Mouse (Mus musculus) embryonic facial prominence, embryonic 11.5 days (tissue): Measurements from ENCODE around the gene Cgnl1. TPM values are rescaled to one million over a fixed set of nuclear protein-coding genes. Genes with fewer than 3 reads are reported as not detected.
"Not testable (repeated sequence)": the region's sequence is repeated elsewhere in the genome, so short reads cannot be mapped to it uniquely, and the experiment has no call there.

Experiments used
- ATAC-seq: fragments of 200-750 bp; cut with Nextera tagmentation; replicated peaks from 2 replicates; pipeline ENCODE4 v1.8.0; 2017; ENCODE audit warnings: low read depth; ENCODE audit not compliant: insufficient number of reproducible peaks, low FRiP score, low TSS enrichment
- DNase-seq: peaks from one replicate; pipeline ENCODE4 v3.0.0-alpha.2; 2015; ENCODE audit warnings: low spot score
- H3K27ac ChIP-seq: fragments of 300-500 bp; sonication (generic); replicated peaks from 2 replicates; pipeline ENCODE4 v1.5.1; 2014; ENCODE audit warnings: mild to moderate bottlenecking, low read depth, low read length, control low read depth
- H3K27me3 ChIP-seq: fragments of 300-500 bp; sonication (generic); 2 replicates; pipeline ENCODE4 v1.6.1; 2014; ENCODE audit warnings: mild to moderate bottlenecking, low read length, moderate library complexity, mixed read lengths; ENCODE audit not compliant: control insufficient read depth, insufficient read depth
- H3K36me3 ChIP-seq: fragments of 300-500 bp; sonication (generic); replicated peaks from 2 replicates; pipeline ENCODE4 v1.6.1; 2014; ENCODE audit warnings: low read depth, mild to moderate bottlenecking, low read length, moderate library complexity, mixed read lengths; ENCODE audit not compliant: control insufficient read depth, insufficient read depth
- H3K4me1 ChIP-seq: fragments of 300-500 bp; sonication (generic); 2 replicates; pipeline ENCODE4 v1.6.1; 2014; ENCODE audit warnings: low read length, mixed read lengths; ENCODE audit not compliant: control insufficient read depth, insufficient read depth
- H3K4me2 ChIP-seq: fragments of 300-500 bp; sonication (generic); 2 replicates; pipeline ENCODE4 v1.6.1; 2014; ENCODE audit warnings: low read depth, mild to moderate bottlenecking, control low read depth, low read length, moderate library complexity
- H3K4me3 ChIP-seq: fragments of 300-500 bp; sonication (generic); 2 replicates; pipeline ENCODE4 v1.5.1; 2014; ENCODE audit warnings: low read depth, low read length, control low read depth
- H3K9ac ChIP-seq: fragments of 300-500 bp; sonication (generic); replicated peaks from 2 replicates; pipeline ENCODE4 v1.6.1; 2014; ENCODE audit warnings: mild to moderate bottlenecking, control low read depth, low read length
- H3K9me3 ChIP-seq: fragments of 300-500 bp; sonication (generic); replicated peaks from 2 replicates; pipeline ENCODE4 v1.6.1; 2016; ENCODE audit warnings: mild to moderate bottlenecking, low read length, inconsistent platforms, mixed read lengths; ENCODE audit not compliant: control insufficient read depth
- WGBS: fragments of 180-500 bp; shearing (Covaris S2); extraction: QIAGEN DNeasy Blood & Tissue Kit; methylation state at CpG from one replicate; pipeline ENCODE4 v1.1.7; 2014; 5-methylcytosine and 5-hydroxymethylcytosine counted together
- polyA plus RNA-seq: library from polyadenylated mRNA; unstranded; fragments of >200 nt; fragmentation: Nextera tagmentation; extraction: Ambion mirVana; gene quantifications from 2 replicates; pipeline ENCODE4 v1.2.1, GENCODE M21; 2014

The Cgnl1 gene
- polyA plus RNA-seq, 1 experiment from 2014 or later, result 5.4 TPM

DNA sequence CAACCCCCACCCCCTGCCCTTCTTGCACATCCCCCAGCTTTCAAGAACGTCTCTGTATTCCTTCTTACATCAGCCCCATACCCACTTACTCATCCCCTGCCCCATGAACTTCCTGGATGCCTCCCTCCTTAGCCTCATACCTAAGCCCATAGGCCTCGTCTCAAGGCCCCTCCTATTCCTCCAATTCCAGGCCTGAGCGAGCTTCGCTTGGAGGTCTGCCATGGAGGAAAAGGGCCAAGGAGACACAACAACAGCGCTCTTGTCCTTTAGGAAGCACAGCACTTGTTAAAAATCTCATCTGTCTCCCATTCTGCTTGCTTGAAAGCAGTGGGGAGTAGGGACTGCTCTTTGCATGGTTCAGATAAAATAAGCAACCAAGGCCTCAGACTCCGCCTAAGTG is 143.1 kb downstream of the Cgnl1 start:
- Histone ChIP-seq H3K9me3 (no peaks in the 10 kb centered on the region), H3K27ac (no peak overlapping the region), H3K4me2 (no peak overlapping the region), H3K4me3 (no peak overlapping the region), H3K27me3 (no peaks in the 10 kb centered on the region), H3K9ac (no peak overlapping the region), H3K4me1 (no peaks in the 10 kb centered on the region), H3K36me3 (no peaks in the 10 kb centered on the region)
- ATAC-seq, result no peak
- no peak for DNase-seq
- WGBS, result 80% methylated on average over 6 of the region's 6 CpGs

DNA sequence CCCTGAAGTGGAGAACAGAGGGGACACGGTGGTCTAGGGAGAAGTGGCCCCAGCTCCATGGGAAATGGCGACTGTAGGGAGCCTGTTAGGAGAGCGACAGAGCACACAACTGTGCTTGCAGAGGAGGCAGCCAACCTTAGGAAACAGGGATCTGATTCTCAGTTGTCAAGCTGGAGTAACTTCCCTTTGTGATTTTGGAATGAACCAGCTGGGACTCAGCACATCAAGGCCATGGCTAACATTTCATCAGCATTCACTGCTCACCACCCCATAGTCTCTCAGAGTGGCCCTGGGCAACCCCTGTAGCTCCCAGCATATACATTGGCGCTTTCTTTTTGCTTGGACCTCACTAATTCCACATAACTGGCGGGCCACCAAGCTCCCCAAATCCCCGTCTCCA is 145.4 kb downstream of the Cgnl1 start:
- no peak overlapping the region for H3K27ac ChIP-seq
- no peak for ATAC-seq

DNA sequence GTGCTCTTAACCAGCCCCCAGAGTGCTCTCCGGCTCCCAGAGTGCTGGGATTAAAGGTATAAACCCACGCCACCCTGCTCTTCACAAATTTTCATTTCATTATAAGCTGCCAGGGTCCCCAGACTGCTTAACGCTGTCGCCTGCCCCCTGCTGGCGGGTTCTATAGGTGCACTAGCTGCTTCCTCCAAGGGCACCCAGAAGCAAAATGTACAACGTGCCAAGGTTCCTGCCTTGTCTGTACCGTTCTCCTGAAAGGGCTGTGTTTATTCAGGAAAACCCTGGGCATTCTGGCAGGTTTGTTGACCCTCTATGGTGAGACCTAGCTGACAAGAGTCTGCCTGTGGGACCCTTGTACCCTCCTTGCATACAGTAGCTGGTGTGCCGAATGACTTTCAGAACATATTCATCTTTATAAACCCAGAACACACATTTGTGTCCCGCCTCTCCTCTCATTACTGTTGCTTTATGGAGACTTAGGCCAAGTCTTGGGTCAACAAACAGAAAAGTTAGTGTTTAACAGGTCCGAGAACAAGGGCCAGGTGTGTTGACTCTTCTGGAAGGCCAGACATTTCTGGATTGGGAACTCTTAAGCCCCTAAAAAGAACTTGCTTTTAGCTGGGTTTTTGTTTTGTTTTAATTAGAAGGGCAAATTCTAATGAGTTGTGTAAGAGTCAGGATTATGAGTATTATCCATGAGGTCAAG is 146.5 kb downstream of the Cgnl1 start:
- H3K9me3 ChIP-seq, result no peaks in the 10 kb centered on the region
- H3K36me3 ChIP-seq, result no peaks in the 10 kb centered on the region
- peak; percentile 69 for DNase-seq
- H3K4me1 ChIP-seq, result no peaks in the 10 kb centered on the region
- no peak overlapping the region for H3K9ac ChIP-seq
- H3K4me2 ChIP-seq, result no peak overlapping the region
- no peak overlapping the region for H3K4me3 ChIP-seq
- H3K27ac ChIP-seq, result no peak overlapping the region
- WGBS, result 34% methylated on average over 10 of the region's 10 CpGs
- ATAC-seq, result no peak
- H3K27me3 ChIP-seq, result no peaks in the 10 kb centered on the region

More for the DNA sequence above, 145.4 kb downstream of the Cgnl1 start:
- H3K9me3 ChIP-seq, result no peaks in the 10 kb centered on the region
- no peak overlapping the region for H3K9ac ChIP-seq
- no peak for DNase-seq
- H3K4me1 ChIP-seq, result no peaks in the 10 kb centered on the region
- no peak overlapping the region for H3K4me2 ChIP-seq
- no peaks in the 10 kb centered on the region for H3K36me3 ChIP-seq
- H3K27me3 ChIP-seq, result no peaks in the 10 kb centered on the region
- WGBS, result 85% methylated on average over 6 of the region's 6 CpGs
- no peak overlapping the region for H3K4me3 ChIP-seq

DNA sequence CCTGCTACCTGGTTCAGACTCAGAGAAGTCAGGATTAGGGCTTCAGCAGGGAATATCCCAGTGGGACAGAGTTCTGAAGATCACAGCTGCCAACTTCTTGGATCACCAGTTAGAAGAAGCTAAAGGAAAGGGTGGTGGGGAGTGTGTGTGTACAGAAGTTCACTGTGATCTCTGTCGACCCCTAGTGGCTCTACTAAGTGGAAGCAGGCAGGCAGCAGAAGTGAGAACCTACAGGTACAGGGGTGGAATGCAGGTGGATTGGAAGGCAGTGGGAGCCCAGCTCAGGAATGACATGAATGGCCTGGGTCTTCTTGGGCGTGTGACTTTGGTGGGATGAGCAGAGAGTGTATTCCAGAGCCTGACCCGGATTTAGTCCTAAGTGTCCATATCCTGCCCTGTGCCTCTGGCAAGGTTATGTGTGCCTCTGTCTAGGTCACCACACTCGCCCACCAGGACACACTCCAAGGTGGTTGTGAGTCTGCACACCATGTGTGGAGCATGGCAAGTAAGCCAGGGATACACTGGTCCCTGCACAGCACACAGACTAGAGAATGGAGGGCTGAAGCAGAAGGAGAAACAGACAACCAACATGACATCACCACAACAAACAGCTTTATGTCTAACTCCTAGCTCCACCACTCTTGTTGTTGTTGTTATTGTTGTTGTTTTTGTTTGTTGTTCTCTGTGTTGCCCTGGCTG is 147.4 kb downstream of the Cgnl1 start:
- H3K9me3 ChIP-seq, result no peaks in the 10 kb centered on the region
- ATAC-seq (peak; percentile 52; the same call in 1 of the 2 replicates), DNase-seq (peak; percentile 75)
- H3K27ac ChIP-seq, result no peak overlapping the region
- no peak overlapping the region for H3K9ac ChIP-seq
- no peak overlapping the region for H3K4me2 ChIP-seq
- no peaks in the 10 kb centered on the region for H3K36me3 ChIP-seq
- no peak overlapping the region for H3K4me3 ChIP-seq
- WGBS, result 30% methylated on average over 4 of the region's 4 CpGs
- H3K4me1 ChIP-seq, result no peaks in the 10 kb centered on the region
- no peaks in the 10 kb centered on the region for H3K27me3 ChIP-seq

DNA sequence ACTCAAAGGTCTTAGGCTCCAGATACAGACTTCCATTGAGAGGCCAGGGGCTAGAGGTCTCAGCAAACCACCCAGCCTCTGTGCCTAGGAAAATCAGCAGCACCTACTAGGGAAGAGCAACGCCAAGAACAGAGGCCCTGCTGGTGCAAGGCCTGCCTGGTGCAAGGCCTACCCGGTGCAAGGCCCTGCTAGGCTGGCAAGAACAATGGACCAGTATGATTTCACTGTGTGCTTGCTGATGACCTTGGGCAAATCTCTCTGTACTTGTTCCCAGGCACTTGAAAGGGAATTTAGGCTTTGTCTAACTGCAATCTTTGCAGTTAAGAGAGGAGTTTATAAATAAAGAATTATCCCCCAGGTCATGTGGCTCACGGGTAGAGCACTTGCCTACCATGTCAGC is 148.8 kb downstream of the Cgnl1 start:
- ATAC-seq (no peak), DNase-seq (no peak)
- no peak overlapping the region for H3K9ac ChIP-seq
- H3K27ac ChIP-seq, result no peak overlapping the region
- H3K36me3 ChIP-seq, result no peaks in the 10 kb centered on the region
- H3K4me2 ChIP-seq, result no peak overlapping the region
- 77% methylated on average over 3 of the region's 3 CpGs for WGBS
- H3K4me1 ChIP-seq, result no peaks in the 10 kb centered on the region
- H3K9me3 ChIP-seq, result no peaks in the 10 kb centered on the region
- no peaks in the 10 kb centered on the region for H3K27me3 ChIP-seq
- H3K4me3 ChIP-seq, result no peak overlapping the region

DNA sequence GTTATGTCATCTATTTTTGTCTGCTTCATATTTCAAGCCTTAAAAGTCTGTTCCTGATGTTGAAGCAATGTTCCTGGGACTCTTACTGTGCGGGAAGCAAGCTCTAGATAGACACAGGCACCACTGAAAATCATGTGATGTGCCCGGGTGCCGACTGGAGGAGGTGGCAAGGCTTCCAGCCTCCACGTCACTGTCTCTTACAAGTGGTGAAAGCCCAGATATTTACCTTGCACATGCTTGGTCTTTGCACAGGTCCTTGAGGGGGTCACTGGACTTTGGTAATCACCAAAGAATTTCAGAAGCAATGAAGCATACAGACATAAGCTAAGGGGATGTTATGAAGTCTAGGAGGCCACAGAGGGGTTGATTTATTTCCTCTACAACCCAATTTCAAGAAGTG is 149.4 kb downstream of the Cgnl1 start:
- Histone ChIP-seq H3K4me1 (no peaks in the 10 kb centered on the region), H3K27ac (no peak overlapping the region), H3K4me2 (no peak overlapping the region), H3K9ac (no peak overlapping the region), H3K4me3 (no peak overlapping the region), H3K27me3 (no peaks in the 10 kb centered on the region), H3K9me3 (no peaks in the 10 kb centered on the region), H3K36me3 (no peaks in the 10 kb centered on the region)
- ATAC-seq, result no peak
- no peak for DNase-seq
- WGBS, result 88% methylated on average over 4 of the region's 4 CpGs

DNA sequence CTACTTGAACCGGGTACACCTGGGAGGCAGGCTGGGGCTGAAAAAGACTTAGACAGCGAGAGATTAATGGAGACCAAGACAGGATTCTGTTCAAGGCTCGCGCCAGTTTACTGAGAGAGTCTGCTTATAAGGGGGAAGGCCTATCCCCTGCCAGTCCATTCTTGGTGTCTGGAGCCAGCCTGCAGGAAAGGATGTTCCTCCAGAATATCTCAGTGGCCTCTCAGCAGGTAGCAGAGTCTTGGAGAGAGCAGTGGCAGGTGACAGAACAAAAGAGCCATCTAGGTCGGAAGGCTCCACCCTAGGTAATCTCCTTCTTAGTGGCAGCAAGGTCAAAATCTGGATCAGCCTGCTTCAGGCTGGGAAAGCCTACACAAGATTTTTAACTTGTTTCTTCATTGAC is 151.3 kb downstream of the Cgnl1 start:
- not testable (repeated sequence) for ATAC-seq, H3K27me3 ChIP-seq, H3K27ac ChIP-seq, H3K4me1 ChIP-seq, H3K36me3 ChIP-seq, H3K4me2 ChIP-seq, H3K4me3 ChIP-seq, H3K9ac ChIP-seq, DNase-seq, H3K9me3 ChIP-seq
- WGBS, result 84% methylated on average over 5 of the region's 5 CpGs

DNA sequence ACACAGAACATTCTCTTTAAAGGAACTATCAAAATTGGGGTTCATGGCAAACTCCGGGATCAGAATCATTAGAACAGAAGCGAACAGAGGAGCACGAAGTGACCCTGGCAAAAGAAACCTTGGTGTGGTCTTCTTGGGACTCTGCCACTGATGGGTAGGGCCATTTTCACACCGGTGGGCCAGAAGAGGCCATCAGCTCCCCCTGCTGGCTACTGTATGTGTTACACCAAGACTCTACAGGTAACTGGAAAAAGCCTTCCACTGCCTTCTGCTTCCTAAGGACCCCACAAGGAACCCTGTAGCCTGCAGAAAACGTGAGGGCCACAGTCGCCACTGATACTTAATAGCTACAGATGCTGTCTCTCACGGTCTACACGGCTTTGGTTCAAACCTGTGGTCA is 154.0 kb downstream of the Cgnl1 start:
- Histone ChIP-seq H3K9ac (no peak overlapping the region), H3K27me3 (no peaks in the 10 kb centered on the region), H3K4me1 (no peaks in the 10 kb centered on the region), H3K27ac (no peak overlapping the region), H3K9me3 (no peaks in the 10 kb centered on the region), H3K4me3 (no peak overlapping the region), H3K36me3 (no peaks in the 10 kb centered on the region), H3K4me2 (no peak overlapping the region)
- WGBS, result 49% methylated on average over 8 of the region's 8 CpGs
- DNase-seq, result peak; percentile 53
- ATAC-seq, result no peak
